Mouse (Mus musculus) right cerebral cortex, postnatal 14 days (tissue): ENCODE measurements around the gene Rpl32.

Experiments used
- DNase-seq: peaks from one replicate; pipeline ENCODE4 v3.0.0; 2022

The Rpl32 gene

GRCm38 (mm10) chr6:115761995-115762756 lies 46.4 kb downstream of the Rpl32 start, which contains the start of gene Tmem40:
TSS of gene Tmem40 (minus strand) at chr6:115762410.
- DNase-seq = no peak

GRCm38 (mm10) chr6:115760982-115761381 lies 47.6 kb downstream of the Rpl32 start:
- no peak for DNase-seq

GRCm38 (mm10) chr6:115760137-115760536 lies 48.4 kb downstream of the Rpl32 start:
- DNase-seq = no peak

GRCm38 (mm10) chr6:115759461-115759860 lies 49.1 kb downstream of the Rpl32 start:
- DNase-seq = no peak

- no peak for DNase-seq
Observed at GRCm38 (mm10) chr6:115758981-115759435, 49.5 kb downstream of the Rpl32 start.

GRCm38 (mm10) chr6:115755536-115755935 lies 53.0 kb downstream of the Rpl32 start:
- no peak for DNase-seq
